Mouse (Mus musculus): ENCODE measurements around the gene Ccnq.

GRCm38 (mm10) chr11:78761086-78761485, 9.6 kb upstream of the Ccnq start:
- TF ChIP-seq CTCF (IDR thresholded peaks at IDR 0.05; ENCODE audit: borderline replicate concordance, control insufficient read depth, extremely low read depth, insufficient read depth, low read length, poor library complexity): no peak
- no peak for TF ChIP-seq POLR2A (IDR thresholded peaks at IDR 0.05; ENCODE audit: control insufficient read depth, extremely low read depth, insufficient read depth, low read length, poor library complexity)
